Mouse (Mus musculus): ENCODE measurements at regions not wholly inside any gene's neighbourhood (a gene's known extent, or its start where the extent isn't known, plus 50 kb on each side); places are given as distances from the start of the nearest gene placed in this dataset.

GRCm38 (mm10) chr9:117870616-117871015 is 169.7 kb upstream of the Azi2 start:
- DNase-seq (ENCODE audit: low spot score in 2 of 2): no peak

DNA sequence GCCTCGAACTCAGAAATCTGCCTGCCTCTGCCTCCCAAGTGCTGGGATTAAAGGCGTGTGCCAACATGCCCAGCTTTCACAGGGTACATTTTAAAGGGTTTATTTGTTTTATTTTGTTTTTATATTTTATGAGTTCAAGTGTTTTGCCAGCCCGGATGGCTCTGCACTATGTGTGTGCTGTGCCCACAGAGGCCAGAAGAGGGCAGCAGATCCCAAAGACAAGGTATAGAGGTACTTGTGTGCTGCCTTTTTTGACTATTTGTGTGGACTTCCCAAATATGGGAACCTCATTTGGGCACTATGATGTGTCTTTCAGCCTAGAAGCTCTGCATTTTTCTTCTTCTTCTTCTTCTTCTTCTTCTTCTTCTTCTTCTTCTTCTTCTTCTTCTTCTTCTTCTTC is 176.4 kb upstream of the Azi2 start:
- DNase-seq (ENCODE audit: low spot score in 2 of 2): no peak

DNA sequence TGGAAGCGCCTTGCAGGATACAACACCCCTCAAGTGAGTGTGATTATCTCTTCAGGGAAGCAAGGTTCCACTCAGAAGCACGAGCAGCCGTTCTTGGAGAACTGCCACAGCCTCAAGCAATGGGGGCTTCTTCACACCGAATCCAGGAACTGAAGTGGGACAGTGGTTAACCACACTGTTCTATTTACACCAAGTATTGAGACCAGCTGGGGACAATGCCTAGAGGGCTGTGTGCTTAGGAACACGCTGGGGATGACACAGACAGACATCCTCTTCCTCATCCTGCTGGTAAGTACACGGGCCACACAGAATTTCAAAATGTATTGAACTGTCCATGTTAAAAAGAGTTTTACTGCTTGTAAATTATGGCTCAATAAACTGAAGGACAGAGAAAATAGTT is 177.0 kb upstream of the Azi2 start:
- DNase-seq (ENCODE audit: low spot score in 2 of 2): no peak

DNA sequence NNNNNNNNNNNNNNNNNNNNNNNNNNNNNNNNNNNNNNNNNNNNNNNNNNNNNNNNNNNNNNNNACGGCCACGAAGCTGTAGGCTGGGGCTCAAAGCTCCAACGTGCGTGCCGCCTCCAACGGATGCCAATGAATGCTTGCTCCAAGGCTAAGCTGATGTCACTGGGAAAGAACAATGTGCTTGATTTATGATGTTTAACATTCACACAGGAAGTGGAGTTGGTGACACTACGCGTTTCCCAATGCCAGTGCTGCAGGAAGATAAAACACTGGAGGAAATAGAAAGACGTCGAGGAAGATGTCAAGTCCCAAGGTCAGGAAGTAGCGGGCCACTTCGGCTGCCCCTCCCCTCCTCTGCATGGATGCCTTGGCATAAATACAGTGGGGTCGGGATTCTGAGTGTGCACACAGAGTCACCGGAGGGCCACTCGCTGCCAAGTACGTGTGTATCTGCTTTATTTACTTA is 180.7 kb upstream of the Azi2 start:
- no peak for DNase-seq (ENCODE audit: low spot score in 2 of 2)

DNA sequence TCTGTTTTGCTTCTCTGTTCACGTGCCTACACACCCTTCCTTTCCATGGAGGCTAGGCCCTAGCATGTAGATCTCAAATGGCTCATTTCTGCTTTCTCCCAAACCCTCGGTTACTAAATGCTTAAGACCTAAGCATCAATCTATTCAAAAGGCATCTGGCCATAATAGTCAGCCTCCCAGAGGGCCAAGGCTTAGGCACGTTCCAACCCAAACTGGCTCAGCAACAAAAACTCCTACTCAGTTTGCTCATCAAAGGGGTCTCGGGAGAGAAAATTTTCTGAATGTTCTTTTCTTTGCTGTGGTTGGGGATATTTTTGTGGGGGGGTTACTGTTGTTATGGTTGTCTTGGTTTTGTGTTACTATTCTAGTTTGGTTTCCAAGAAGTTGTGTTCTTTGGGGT is 196.8 kb upstream of the Azi2 start:
- no peak for DNase-seq (ENCODE audit: low spot score in 2 of 2)

- DNase-seq (ENCODE audit: low spot score in 2 of 2): no peak
These were observed 203.5 kb upstream of the Azi2 start for GRCm38 (mm10) chr9:117836696-117837380.

DNA sequence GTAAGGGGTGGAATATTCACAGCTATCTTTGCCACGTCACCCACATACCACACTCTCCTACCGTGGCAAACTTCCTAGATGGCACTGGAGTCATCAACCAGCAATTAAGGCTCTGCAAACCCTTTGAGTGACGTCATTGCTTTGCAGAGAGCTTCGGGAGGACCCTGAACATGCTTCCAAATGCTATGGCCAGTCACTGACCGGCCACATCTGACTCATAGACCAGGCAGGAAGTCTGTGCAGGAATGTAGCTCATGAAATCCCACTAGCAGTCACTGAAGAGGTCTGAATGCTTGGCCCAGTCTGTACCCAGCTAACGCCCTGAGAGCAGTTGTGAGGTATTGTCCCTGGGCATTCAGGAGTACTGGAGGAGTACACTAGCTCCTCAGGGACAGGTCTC is 203.9 kb upstream of the Rbms3 start:
- no peak for DNase-seq (ENCODE audit: low spot score in 2 of 2)

GRCm38 (mm10) chr9:117814661-117815060 is 184.9 kb upstream of the Rbms3 start:
- DNase-seq (ENCODE audit: low spot score in 2 of 2): no peak

GRCm38 (mm10) chr9:117813216-117813615 is 183.5 kb upstream of the Rbms3 start:
- DNase-seq (ENCODE audit: low spot score in 2 of 2): no peak

DNA sequence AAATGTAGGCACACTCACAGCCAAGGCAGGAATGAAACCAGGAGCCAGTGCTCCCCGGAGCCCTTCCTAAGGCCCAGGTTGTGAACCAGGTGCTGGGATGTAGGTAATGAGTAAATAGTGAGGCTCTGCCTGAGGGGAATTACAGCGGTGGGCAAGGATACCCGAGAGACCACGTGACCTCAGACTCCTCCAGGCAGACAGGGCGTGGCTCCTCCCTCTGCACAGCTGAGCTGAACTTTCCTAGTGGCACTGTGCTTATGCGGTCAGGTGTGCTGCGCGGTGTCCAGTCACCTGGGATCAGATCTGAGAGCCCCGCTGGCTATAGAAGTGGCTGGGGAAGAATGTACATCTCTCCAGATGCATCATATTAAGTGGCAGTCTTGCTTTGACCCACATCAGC is 176.1 kb upstream of the Rbms3 start:
- no peak for DNase-seq (ENCODE audit: low spot score in 2 of 2)

DNA sequence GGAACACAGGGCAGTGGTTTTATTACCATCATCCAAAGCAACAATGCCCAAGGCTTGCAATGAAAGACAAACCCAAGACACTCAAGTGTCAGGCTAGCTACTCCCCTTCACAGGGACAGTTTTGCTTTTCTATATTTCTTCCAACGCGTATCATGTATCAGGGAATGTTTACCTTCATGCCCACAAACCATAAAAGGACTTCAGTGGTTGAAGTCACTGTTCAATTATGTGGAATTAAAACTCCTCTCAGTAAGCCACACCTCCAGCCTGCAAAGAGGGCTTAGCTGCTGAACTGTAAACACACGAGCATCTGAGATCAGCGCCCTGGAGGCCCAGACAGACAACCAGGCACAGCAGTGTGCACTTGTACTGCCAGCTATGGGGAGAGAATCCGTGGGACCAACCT is 154.5 kb upstream of the Rbms3 start:
- no peak for DNase-seq (ENCODE audit: low spot score in 2 of 2)

- no peak for DNase-seq (ENCODE audit: low spot score in 2 of 2)
These were observed 124.9 kb upstream of the Rbms3 start for GRCm38 (mm10) chr9:117754651-117755050.

GRCm38 (mm10) chr9:117753466-117753865 is 123.8 kb upstream of the Rbms3 start:
- DNase-seq (ENCODE audit: low spot score in 2 of 2): no peak

GRCm38 (mm10) chr9:117744906-117745305 is 115.2 kb upstream of the Rbms3 start:
- no peak for DNase-seq (ENCODE audit: low spot score in 2 of 2)

GRCm38 (mm10) chr9:117729366-117729765 is 99.7 kb upstream of the Rbms3 start:
- no peak for DNase-seq (ENCODE audit: low spot score in 2 of 2)

DNA sequence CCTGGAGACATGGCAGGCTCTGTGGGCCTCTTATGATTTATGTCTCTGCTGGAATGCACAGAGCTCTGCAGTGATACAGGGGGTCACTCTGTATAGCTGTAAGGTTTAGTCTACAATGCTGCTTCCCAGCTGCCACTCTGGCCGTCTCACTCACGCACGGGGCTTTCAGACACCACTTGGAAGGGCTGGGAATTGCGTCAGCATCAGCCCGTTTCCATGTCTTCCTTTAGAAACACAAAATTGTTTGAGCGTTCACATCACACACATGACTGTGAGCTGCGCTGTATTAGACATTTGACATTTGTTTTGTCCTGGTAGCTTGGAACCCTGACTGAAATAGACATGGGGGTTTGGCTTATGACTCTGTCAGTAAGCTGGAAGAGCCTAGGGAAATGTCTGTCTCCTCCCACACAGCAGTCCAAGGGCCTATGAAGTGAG is 90.5 kb upstream of the Rbms3 start:
- no peak for DNase-seq (ENCODE audit: low spot score in 2 of 2)

DNA sequence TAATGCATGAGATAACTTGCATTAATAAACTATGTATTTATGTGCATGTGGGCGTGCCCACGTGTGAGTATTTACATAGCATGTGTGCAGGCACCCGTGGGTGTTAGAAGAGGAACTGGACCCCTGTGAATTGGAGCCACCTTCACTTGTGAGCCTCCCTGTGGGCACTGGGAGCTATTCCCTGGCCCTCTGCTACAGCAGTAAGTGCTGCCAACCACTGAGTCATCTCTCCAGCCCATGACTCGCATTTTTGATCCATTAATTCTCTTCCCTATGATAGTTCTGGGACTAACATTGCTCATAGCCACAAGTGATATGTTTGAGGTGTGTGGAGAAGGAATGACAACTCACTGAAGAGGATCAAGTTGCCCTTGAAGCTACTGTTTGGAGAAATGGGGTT is 87.6 kb upstream of the Rbms3 start:
- DNase-seq (ENCODE audit: low spot score in 2 of 2): no peak

GRCm38 (mm10) chr9:117716476-117716875 is 86.8 kb upstream of the Rbms3 start:
- no peak for DNase-seq (ENCODE audit: low spot score in 2 of 2)

DNA sequence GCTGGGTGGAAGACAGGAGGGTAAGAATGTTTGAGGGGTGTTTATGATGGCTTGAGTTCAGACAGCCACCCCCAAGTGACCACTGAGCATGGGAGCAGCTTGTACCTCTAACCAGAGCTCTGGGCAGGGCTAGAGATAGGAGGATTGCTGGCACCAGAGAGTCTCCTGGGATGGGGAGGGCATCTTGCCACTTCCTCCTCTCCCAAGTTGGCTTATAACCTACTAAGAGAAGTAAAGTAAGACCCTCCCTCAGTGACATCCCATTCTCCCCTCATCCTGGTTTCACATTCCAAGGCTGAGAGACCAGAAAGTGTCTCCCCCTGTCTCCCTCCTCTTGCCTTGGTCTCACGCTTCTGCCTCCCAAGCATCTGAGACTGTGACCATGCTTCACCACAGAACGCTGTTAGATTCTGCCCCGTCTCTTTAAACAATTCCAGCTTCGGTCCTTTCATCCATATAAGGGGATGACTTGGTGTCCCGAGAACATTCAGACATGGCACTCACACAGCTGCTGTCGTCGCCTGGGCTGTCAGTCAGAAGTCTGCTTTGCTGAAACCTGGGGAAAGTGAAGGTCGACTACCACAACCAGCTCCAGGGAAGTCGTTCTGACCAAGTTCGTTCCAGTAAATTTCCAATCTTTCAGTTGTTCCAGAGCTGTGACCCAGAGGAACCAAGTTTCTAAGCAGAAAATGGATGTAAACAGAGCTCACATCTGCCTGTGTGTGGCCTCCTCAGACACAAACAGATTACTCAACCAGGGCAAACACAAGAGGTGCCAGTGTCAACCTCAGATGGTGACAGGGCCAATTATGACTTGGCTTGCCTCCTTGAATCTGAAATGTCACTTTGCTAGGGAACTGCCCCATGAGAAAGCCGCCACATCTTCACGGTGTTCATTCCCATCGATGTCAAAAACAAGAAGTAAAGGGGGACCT is 85.3 kb upstream of the Rbms3 start:
- no peak for DNase-seq (ENCODE audit: low spot score in 2 of 2)

DNA sequence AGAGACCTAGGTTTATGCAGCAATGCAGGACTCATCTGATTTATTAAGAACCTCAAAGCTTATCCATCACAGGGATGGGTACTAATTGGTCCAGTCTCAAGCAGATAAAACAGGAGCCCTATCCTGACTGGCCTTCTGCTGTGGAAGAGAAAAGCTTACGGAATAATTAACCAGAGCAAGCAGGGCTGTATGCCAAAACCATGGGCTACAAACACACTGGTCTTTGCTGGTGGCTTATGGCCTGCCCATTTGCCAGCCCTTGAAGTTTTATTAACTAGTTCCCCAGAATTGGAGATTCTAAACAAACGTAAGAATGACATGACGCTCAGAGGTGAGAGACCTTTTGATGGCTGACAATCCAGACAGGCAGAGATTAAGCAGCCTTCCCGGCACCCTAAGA is 83.4 kb upstream of the Rbms3 start:
- no peak for DNase-seq (ENCODE audit: low spot score in 2 of 2)

GRCm38 (mm10) chr9:117711793-117712192 is 82.1 kb upstream of the Rbms3 start:
- no peak for DNase-seq (ENCODE audit: low spot score in 2 of 2)

DNA sequence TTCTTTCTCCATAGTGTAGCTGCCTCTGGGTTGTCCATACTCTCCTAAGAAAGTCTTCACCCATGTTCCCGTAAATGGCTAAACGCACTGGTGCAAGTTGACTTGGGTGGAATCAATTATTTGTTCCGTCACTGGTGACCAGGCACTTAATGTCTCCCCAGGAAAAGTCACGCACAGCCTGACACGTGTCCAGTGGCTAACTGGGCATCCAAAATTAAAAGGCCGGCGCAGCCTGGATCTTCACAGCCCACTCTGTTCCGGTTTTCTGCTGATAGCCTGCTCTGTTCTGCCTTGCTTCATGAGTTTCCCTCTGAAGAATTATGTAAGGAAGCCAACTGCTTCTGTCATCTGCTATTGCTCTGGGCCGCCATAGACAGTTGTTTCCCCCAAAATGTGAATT is 81.3 kb upstream of the Rbms3 start:
- no peak for DNase-seq (ENCODE audit: low spot score in 2 of 2)

DNA sequence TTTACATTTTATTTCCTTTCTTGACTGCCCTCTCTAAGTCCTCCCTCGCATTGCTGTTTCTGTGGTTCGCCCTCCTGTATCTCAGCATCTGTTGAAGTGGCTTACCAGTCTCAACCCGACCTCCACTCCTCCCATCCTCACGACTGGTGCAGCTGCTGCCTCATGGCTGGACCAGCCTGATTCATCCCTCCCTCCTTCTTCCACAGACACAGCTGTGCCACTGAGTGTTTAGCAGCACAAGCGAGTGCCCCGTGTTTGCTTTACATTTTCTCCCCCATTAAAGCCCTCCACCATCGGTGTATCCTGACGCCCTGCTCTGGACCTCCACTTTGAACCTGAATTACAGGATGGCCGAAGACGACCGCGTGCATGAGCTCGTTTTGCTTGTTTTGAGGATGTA is 80.0 kb upstream of the Rbms3 start:
- no peak for DNase-seq (ENCODE audit: low spot score in 2 of 2)
